ENCODE assay signal across 24 mouse cellular contexts in genomic region chr6:8336487-8337390, GRCm38 (mm10).
DNase-seq lines count a peak whose midpoint lies in the region; ATAC-seq and TF ChIP-seq lines count a peak whose summit lies in the region.
"Had no signal": no experiment of that assay in that cellular context is flagged by ENCODE, and none has a peak within 500 bp of the region (broad histone marks: within the 10 kb centered on the region; RNA-seq: fewer than 3 reads in every experiment).

No protein-coding gene starts in this region.

- peaks cover 2% of the 10 kb centered on the region for H3K36me3 ChIP-seq in megakaryocyte, embryonic 14.5 days (replicated peaks; ENCODE audit: low read length)
- H3K36me3 ChIP-seq in myocyte (ENCODE audit: control insufficient read depth, insufficient read depth): no peaks in the 10 kb centered on the region
- H3K36me3 ChIP-seq: heart, embryonic 15.5 days; hindbrain, embryonic 15.5 days; liver, embryonic 13.5 days; midbrain, embryonic 10.5 days; neural tube, embryonic 13.5 days had no signal

- no peaks in the 10 kb centered on the region for H3K27me3 ChIP-seq in megakaryocyte, embryonic 14.5 days (replicated peaks)
- H3K27me3 ChIP-seq in myocyte (ENCODE audit: control insufficient read depth, insufficient read depth, insufficient read length): no peaks in the 10 kb centered on the region
- H3K27me3 ChIP-seq: heart, embryonic 15.5 days; hindbrain, embryonic 15.5 days; liver, embryonic 13.5 days; neural tube, embryonic 13.5 days had no signal

- intact Hi-C loops in heart, postnatal 25 days (cut with DNase I): no loop called here

- no peaks in the 10 kb centered on the region for H3K79me2 ChIP-seq in myocyte (ENCODE audit: control insufficient read depth, insufficient read depth)

- no peak overlapping the region for H3ac ChIP-seq in myocyte (ENCODE audit: control insufficient read depth, insufficient read length)

- no peak for ATAC-seq in megakaryocyte, adult 5-6 weeks (ENCODE audit: poor library complexity, severe bottlenecking)
- ATAC-seq: CD4-positive, CD25-positive, alpha-beta regulatory T cell, adult 4 months; forebrain, embryonic 16.5 days; intestine, postnatal 0 days had no signal

- TF ChIP-seq POLR2A in myocyte (IDR thresholded peaks at IDR 0.05; ENCODE audit: insufficient read length, low read depth): no peak

- DNase-seq in heart, adult 9 months (ENCODE audit: low spot score in 2 of 2): peak; percentile 34 to 41
- DNase-seq in heart, postnatal 25 days (ENCODE audit: low spot score): no peak
- DNase-seq in fat pad, adult 2 months (ENCODE audit: extremely low read depth, low read depth, low spot score): peak; percentile 13
- no peak for DNase-seq in adrenal gland, postnatal 36 days
- DNase-seq in urinary bladder, postnatal 14 days (ENCODE audit: low spot score): no peak
- DNase-seq: adrenal gland, adult 2 months; cerebellum, adult 11 months; cerebellum, postnatal 36 days; kidney, postnatal 25 days; layer of hippocampus, adult 9-11 months; liver, embryonic 13.5 days; lung, postnatal 10 days; thymus, postnatal 4 days had no signal

- no peaks in the 10 kb centered on the region for H3K9me3 ChIP-seq in megakaryocyte, embryonic 14.5 days
- H3K9me3 ChIP-seq: heart, embryonic 15.5 days; hindbrain, embryonic 15.5 days; liver, embryonic 13.5 days; neural tube, embryonic 13.5 days had no signal

- H3K4me3 ChIP-seq in megakaryocyte, embryonic 14.5 days (replicated peaks): peak overlapping the region; percentile 70
- no peak overlapping the region for H3K4me3 ChIP-seq in myocyte
- H3K4me3 ChIP-seq: erythroblast, embryonic 14.5 days; heart, embryonic 15.5 days; hindbrain, embryonic 15.5 days; liver, embryonic 13.5 days; midbrain, embryonic 10.5 days; neural tube, embryonic 13.5 days had no signal

- peak overlapping the region; percentile 74 for H3K4me2 ChIP-seq in myocyte (ENCODE audit: low read depth)
- H3K4me2 ChIP-seq: heart, embryonic 15.5 days; hindbrain, embryonic 15.5 days; liver, embryonic 13.5 days; neural tube, embryonic 13.5 days had no signal

- H3K4me1 ChIP-seq in megakaryocyte, embryonic 14.5 days: peaks cover 9% of the 10 kb centered on the region
- H3K4me1 ChIP-seq: heart, embryonic 15.5 days; hindbrain, embryonic 15.5 days; liver, embryonic 13.5 days; midbrain, embryonic 10.5 days; neural tube, embryonic 13.5 days had no signal

TF ChIP-seq in myocyte, 11 proteins besides CTCF, POLR2A, EP300 and RAD21:
- TF ChIP-seq MYOD1 (IDR thresholded peaks at IDR 0.05; ENCODE audit: control insufficient read depth in 1 of 3, insufficient read length in 2 of 3, low read depth in 2 of 3): no peak
- TF ChIP-seq USF1 (IDR thresholded peaks at IDR 0.05; ENCODE audit: low read depth): no peak
- TF ChIP-seq MYOG (IDR thresholded peaks at IDR 0.05; ENCODE audit: control insufficient read depth in 1 of 3, insufficient read depth in 1 of 3, insufficient read length in 2 of 3, low read depth in 2 of 3): no peak
- TF ChIP-seq CEBPB (IDR thresholded peaks at IDR 0.05; ENCODE audit: insufficient read depth, poor library complexity, severe bottlenecking): no peak
- no peak for TF ChIP-seq POLR2AphosphoS2 (IDR thresholded peaks at IDR 0.05; ENCODE audit: insufficient read length, low read depth)
- TF ChIP-seq REST (IDR thresholded peaks at IDR 0.05; ENCODE audit: insufficient read depth, insufficient read length): no peak
TF ChIP-seq in myocyte: peak in this region for 0.

Comparison
In these comparisons a context has a peak if more than half of its experiments do, and no peak if none do; other contexts are left out.
1. DNase-seq: peak in heart, adult 9 months (2 of 2) and fat pad, adult 2 months (single experiment); none in heart, postnatal 25 days (single experiment), adrenal gland, postnatal 36 days (0 of 2) and urinary bladder, postnatal 14 days (single experiment).